Mouse (Mus musculus): ENCODE data around the gene Tedc1.

Gene Tedc1

GRCm38 (mm10) chr12:113138901-113139864, 17.0 kb upstream of the Tedc1 start:
- in situ Hi-C loops (cut with MboI; ENCODE audit: low sequenced_read_pairs), result no loop called here

- in situ Hi-C loops (cut with MboI; ENCODE audit: low sequenced_read_pairs), result no loop called here
Measured at GRCm38 (mm10) chr12:113139908-113140615, 16.2 kb upstream of the Tedc1 start, which contains the start of gene Crip2. TSS of gene Crip2 (plus strand) at chr12:113140236.

- in situ Hi-C loops (cut with MboI; ENCODE audit: low sequenced_read_pairs), result no loop called here
Measured at GRCm38 (mm10) chr12:113140616-113141411, 15.4 kb upstream of the Tedc1 start.

GRCm38 (mm10) chr12:113141531-113141973, 14.7 kb upstream of the Tedc1 start:
- in situ Hi-C loops (cut with MboI; ENCODE audit: low sequenced_read_pairs), result no loop called here

GRCm38 (mm10) chr12:113142021-113142975, 13.9 kb upstream of the Tedc1 start:
- in situ Hi-C loops (cut with MboI; ENCODE audit: low sequenced_read_pairs), result no loop called here

- in situ Hi-C loops (cut with MboI; ENCODE audit: low sequenced_read_pairs), result no loop called here
Measured at GRCm38 (mm10) chr12:113143164-113143563, 13.1 kb upstream of the Tedc1 start.

- in situ Hi-C loops (cut with MboI; ENCODE audit: low sequenced_read_pairs), result no loop called here
Measured at GRCm38 (mm10) chr12:113144001-113144756, 12.0 kb upstream of the Tedc1 start.

- in situ Hi-C loops (cut with MboI; ENCODE audit: low sequenced_read_pairs), result no loop called here
Measured at GRCm38 (mm10) chr12:113144886-113145285, 11.3 kb upstream of the Tedc1 start.

- in situ Hi-C loops (cut with MboI; ENCODE audit: low sequenced_read_pairs), result no loop called here
Measured at GRCm38 (mm10) chr12:113145591-113145990, 10.6 kb upstream of the Tedc1 start.

- in situ Hi-C loops (cut with MboI; ENCODE audit: low sequenced_read_pairs), result no loop called here
Measured at GRCm38 (mm10) chr12:113146112-113147057, 9.8 kb upstream of the Tedc1 start, which contains the start of gene Crip1. TSS of gene Crip1 (plus strand) at chr12:113146316.

GRCm38 (mm10) chr12:113147481-113147880, 8.7 kb upstream of the Tedc1 start:
- in situ Hi-C loops (cut with MboI; ENCODE audit: low sequenced_read_pairs), result no loop called here

- in situ Hi-C loops (cut with MboI; ENCODE audit: low sequenced_read_pairs), result no loop called here
Measured at GRCm38 (mm10) chr12:113148381-113149035, 7.7 kb upstream of the Tedc1 start.

GRCm38 (mm10) chr12:113149341-113149740, 6.9 kb upstream of the Tedc1 start:
- in situ Hi-C loops (cut with MboI; ENCODE audit: low sequenced_read_pairs), result no loop called here

- in situ Hi-C loops (cut with MboI; ENCODE audit: low sequenced_read_pairs), result no loop called here
Measured at GRCm38 (mm10) chr12:113149896-113150295, 6.3 kb upstream of the Tedc1 start.

GRCm38 (mm10) chr12:113150591-113150990, 5.6 kb upstream of the Tedc1 start:
- in situ Hi-C loops (cut with MboI; ENCODE audit: low sequenced_read_pairs), result no loop called here

- in situ Hi-C loops (cut with MboI; ENCODE audit: low sequenced_read_pairs), result no loop called here
Measured at GRCm38 (mm10) chr12:113151046-113151445, 5.2 kb upstream of the Tedc1 start.

- in situ Hi-C loops (cut with MboI; ENCODE audit: low sequenced_read_pairs), result no loop called here
Measured at GRCm38 (mm10) chr12:113151661-113152271, 4.5 kb upstream of the Tedc1 start.

Measured in CH12F3 (cell line).